Mouse (Mus musculus): ENCODE data around the gene Kcnq4. TPM values are rescaled to one million over a fixed set of nuclear protein-coding genes. Genes with fewer than 3 reads are reported as not detected.

Gene Kcnq4
- polyA plus RNA-seq (2015; fragmentation: Nextera tagmentation; extraction: Ambion mirVana) = 2.6 and 2.9 TPM in 2 replicates

DNA sequence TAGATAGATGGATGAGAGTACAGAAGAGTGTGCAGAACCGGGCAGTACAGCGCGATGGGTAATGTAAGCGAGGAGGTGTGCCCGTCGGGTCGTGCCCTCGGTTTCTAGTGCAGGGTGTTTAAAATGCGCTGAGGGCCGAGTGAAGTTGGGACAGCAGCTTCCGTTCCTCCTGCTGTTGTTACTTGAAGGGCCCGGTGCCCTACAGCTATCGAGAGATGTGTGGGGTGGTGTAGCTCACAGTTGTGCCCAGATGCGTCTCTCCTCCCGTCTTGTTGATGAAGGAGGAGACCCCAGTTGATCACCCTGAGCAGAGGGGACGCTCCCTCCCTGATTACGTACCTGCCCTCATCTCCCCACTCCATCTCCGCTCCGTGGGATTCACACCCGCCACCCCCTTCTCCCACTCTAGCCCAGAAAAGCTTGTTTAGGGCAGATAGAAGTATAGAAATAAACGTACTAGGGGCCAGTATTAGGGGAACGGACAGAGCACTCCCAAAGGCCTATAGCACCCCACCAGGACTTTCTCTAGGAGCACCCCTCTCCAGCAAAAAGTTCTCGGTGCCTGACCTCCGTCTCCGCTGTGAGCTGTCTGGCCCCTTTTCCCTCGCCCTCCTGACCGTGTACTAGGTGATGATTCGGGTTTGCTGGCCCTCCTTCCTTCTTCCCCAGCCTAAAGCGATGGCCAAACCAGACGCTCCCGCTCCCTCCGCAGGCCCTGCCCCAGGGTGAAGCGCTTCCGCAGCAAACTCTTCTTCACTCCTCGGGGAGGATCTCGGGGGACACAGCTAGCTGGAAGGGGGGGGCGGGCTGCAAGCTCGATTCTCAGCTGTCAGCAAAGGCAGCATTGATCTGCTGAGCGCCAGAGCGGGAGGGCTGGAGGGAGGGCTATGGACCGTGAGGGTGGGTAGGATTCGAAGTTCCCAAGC is at the start of gene Kcnq4:
Kcnq4 (minus strand) TSS at position 672 of the 926 bp plus-strand sequence.
- Histone ChIP-seq H3K9ac (peak within 1 kb of the TSS; percentile 19; the same call in 1 of the 2 replicates), H3K4me2 (peak within 1 kb of the TSS; percentile 100), H3K27me3 (replicated peaks) (peaks cover 56% of the 10 kb centered on the region), H3K4me1 (peaks cover 23% of the 10 kb centered on the region), H3K36me3 (no peaks in the 10 kb centered on the region), H3K9me3 (no peaks in the 10 kb centered on the region), H3K27ac (no peak within 1 kb of the TSS), H3K4me3 (replicated peaks) (peak within 1 kb of the TSS; percentile 65)
- no peak for ATAC-seq (ENCODE audit: insufficient read depth, low FRiP score, low read depth)
- 5% methylated on average over 42 of the region's 42 CpGs for WGBS

DNA sequence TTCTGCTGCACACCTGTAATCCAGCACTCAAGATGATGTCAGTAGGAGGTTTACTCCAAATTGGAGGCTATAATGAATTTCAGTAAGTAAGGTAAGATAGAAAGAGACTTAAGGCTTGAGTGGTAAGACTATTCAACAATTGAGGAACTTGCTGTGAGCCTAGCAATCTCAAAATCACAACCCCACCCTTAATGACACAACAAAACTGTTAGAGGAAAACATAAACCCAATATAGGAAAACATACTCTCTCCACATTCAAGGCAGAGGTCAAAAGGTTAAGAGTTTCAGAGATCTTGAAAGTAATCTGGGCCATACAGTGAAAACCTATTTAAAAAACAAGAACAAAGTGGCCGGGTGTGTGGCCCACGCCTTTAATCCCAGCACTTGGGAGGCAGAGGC is 48.3 kb upstream of the Kcnq4 start:
- Histone ChIP-seq H3K4me1 (peaks cover 10% of the 10 kb centered on the region), H3K27me3 (replicated peaks) (no peaks in the 10 kb centered on the region), H3K4me2 (no peak overlapping the region), H3K4me3 (replicated peaks) (no peak overlapping the region), H3K9ac (no peak overlapping the region), H3K36me3 (no peaks in the 10 kb centered on the region), H3K27ac (no peak overlapping the region), H3K9me3 (no peaks in the 10 kb centered on the region)
- WGBS = 83% methylated on average over 2 of the region's 2 CpGs
- ATAC-seq (ENCODE audit: insufficient read depth, low FRiP score, low read depth) = no peak

DNA sequence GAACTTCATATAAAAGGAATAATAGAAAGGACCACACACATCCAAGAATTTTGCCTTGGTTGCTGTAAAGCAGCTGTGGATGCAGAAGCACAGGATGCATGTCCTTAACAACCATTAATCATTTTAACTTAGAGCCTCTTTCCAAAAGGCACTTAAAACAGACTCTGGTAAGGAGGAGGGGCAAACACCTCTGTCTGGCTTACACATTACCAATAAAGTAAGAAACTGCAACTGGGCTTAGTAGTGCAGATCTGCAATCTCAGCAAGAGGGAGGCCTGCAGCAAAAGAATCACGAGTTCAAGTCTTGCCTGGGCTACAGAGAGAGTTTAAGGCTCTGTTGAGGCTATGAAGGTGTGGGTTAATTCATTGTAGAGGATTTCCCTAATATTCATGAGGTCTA is 47.2 kb upstream of the Kcnq4 start:
- Histone ChIP-seq H3K9me3 (no peaks in the 10 kb centered on the region), H3K36me3 (no peaks in the 10 kb centered on the region), H3K4me2 (no peak overlapping the region), H3K27me3 (replicated peaks) (no peaks in the 10 kb centered on the region), H3K27ac (no peak overlapping the region), H3K4me3 (replicated peaks) (no peak overlapping the region), H3K9ac (no peak overlapping the region), H3K4me1 (peaks cover 4% of the 10 kb centered on the region; the same call in 1 of the 2 replicates)
- WGBS = 72% methylated on average over 1 of the region's 1 CpGs
- no peak for ATAC-seq (ENCODE audit: insufficient read depth, low FRiP score, low read depth)

DNA sequence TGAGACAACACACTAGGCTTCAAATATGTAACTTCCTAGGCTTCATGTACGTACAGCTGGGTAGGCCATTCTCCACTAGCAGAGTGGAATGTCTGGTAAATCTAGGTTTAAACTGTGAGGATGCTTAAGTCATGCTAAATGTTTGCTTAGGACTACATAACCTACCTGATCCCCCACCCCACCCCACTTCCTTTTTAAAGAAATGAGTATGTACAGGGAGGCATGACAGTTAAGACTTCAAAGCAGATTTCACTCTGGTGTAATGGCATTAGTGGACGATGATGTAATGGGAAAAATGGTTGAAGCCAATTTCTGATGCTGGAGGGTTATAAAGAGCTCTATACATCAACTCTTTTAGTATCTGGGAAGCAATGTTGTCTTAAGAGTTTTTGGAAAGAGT is 44.5 kb upstream of the Kcnq4 start:
- Histone ChIP-seq H3K36me3 (no peaks in the 10 kb centered on the region), H3K27me3 (replicated peaks) (no peaks in the 10 kb centered on the region), H3K9me3 (no peaks in the 10 kb centered on the region), H3K27ac (no peak overlapping the region), H3K4me3 (replicated peaks) (no peak overlapping the region), H3K4me2 (no peak overlapping the region), H3K9ac (no peak overlapping the region), H3K4me1 (no peaks in the 10 kb centered on the region)
- ATAC-seq (ENCODE audit: insufficient read depth, low FRiP score, low read depth) = no peak
- WGBS = 65% methylated on average over 2 of the region's 2 CpGs

DNA sequence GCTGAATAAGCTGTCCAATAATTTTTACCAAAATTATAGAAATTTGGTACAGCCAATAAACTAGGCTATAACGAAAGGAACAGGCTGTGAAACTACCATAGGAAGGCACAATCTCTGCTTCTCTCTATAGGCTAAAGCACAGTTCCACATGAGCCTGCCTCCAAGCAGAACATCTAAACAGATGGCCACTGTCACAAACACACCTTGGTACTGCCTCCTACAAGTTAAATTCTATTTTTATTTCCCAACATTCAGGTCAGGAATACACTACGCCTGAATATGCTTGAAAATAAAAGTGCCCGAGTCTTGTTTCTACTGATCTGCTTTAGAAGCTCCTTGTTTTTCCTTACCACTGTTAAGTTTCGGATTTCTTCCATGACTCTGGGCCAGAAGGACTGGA is 41.6 kb upstream of the Kcnq4 start:
- no peak overlapping the region for H3K27ac ChIP-seq
- H3K4me1 ChIP-seq = no peaks in the 10 kb centered on the region
- H3K4me3 ChIP-seq (replicated peaks) = no peak overlapping the region
- no peak for ATAC-seq (ENCODE audit: insufficient read depth, low FRiP score, low read depth)
- no peak overlapping the region for H3K4me2 ChIP-seq
- H3K9ac ChIP-seq = no peak overlapping the region
- peaks cover 5% of the 10 kb centered on the region; the same call in 1 of the 2 replicates for H3K36me3 ChIP-seq
- WGBS = 94% methylated on average over 4 of the region's 4 CpGs
- H3K9me3 ChIP-seq = no peaks in the 10 kb centered on the region
- no peaks in the 10 kb centered on the region for H3K27me3 ChIP-seq (replicated peaks)

DNA sequence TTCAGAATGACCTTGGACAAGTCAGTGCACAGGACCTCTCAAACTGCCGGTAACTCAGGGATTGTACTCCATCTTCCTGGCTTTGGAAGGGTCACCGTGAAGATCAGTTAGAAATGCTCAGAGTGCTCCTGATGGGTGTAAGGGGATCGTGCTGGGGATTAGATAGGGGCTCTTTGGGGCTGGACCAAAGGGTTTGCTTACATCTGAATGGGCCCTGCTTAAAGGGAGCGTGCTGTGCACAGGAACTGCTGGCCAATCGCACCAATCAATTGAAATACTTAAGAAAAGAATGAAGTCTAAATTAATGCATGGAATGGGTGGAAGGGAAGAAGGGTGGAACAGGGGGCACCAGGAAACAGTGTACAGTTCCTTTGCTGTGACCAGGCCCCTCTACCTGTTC is 7.4 kb upstream of the Kcnq4 start:
- H3K9me3 ChIP-seq = no peaks in the 10 kb centered on the region
- H3K4me2 ChIP-seq = no peak overlapping the region
- no peak overlapping the region for H3K4me3 ChIP-seq (replicated peaks)
- H3K9ac ChIP-seq = no peak overlapping the region
- H3K36me3 ChIP-seq = peaks cover 15% of the 10 kb centered on the region
- 60% methylated on average over 5 of the region's 5 CpGs for WGBS
- H3K27me3 ChIP-seq (replicated peaks) = peaks cover 6% of the 10 kb centered on the region
- no peak for ATAC-seq (ENCODE audit: insufficient read depth, low FRiP score, low read depth)
- no peak overlapping the region for H3K27ac ChIP-seq
- no peaks in the 10 kb centered on the region for H3K4me1 ChIP-seq

DNA sequence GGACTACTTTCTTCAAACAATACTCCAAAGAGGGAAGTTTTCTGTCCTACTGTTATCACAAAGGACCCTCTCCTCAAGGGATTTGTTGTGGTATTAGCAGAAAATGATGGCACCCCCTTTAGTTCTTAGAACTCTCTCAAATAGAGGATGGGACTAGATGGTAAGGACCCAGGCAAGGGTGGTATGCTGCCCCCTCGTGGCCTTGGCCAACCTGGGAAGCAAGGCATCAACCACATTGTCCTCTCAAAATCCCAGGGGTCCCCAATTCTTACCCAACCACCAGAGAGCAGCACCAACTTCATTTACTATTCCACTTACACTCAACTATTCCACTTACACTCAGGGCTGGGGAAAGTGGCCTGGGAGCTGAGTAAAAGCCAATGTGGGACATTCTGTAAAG is 6.9 kb upstream of the Kcnq4 start:
- no peak overlapping the region for H3K27ac ChIP-seq
- no peaks in the 10 kb centered on the region for H3K9me3 ChIP-seq
- no peak overlapping the region for H3K4me2 ChIP-seq
- H3K9ac ChIP-seq = no peak overlapping the region
- 0% methylated on average over 1 of the region's 1 CpGs for WGBS
- H3K4me3 ChIP-seq (replicated peaks) = no peak overlapping the region
- H3K36me3 ChIP-seq = peaks cover 14% of the 10 kb centered on the region; the same call in 1 of the 2 replicates
- no peaks in the 10 kb centered on the region for H3K4me1 ChIP-seq
- peaks cover 8% of the 10 kb centered on the region for H3K27me3 ChIP-seq (replicated peaks)
- ATAC-seq (ENCODE audit: insufficient read depth, low FRiP score, low read depth) = no peak

DNA sequence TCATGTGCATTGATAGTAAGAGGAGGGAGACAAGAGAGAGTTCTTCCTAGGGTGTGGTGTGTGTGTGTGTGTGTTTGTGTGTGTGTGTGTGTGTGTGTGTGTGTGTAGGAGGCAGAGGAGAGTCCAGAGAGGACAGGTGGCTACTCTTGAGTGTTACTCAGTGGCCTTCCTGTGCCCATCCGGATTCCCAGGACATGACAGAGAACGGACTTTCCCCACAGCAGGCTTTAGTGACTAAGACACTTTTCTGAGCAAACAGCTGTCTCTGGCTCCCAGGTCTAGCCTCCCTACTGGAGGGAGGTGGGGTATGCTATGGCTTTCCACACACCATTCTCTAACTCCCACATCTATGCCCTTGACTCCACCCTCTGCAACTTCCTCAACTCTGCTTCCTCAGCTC is 1.2 kb upstream of the Kcnq4 start:
- Histone ChIP-seq H3K4me3 (replicated peaks) (no peak overlapping the region), H3K27ac (no peak overlapping the region), H3K27me3 (replicated peaks) (peaks cover 56% of the 10 kb centered on the region), H3K9ac (no peak overlapping the region), H3K36me3 (no peaks in the 10 kb centered on the region), H3K9me3 (no peaks in the 10 kb centered on the region), H3K4me2 (no peak overlapping the region), H3K4me1 (peaks cover 23% of the 10 kb centered on the region)
- ATAC-seq (ENCODE audit: insufficient read depth, low FRiP score, low read depth) = no peak
- WGBS = 56% methylated on average over 2 of the region's 2 CpGs

DNA sequence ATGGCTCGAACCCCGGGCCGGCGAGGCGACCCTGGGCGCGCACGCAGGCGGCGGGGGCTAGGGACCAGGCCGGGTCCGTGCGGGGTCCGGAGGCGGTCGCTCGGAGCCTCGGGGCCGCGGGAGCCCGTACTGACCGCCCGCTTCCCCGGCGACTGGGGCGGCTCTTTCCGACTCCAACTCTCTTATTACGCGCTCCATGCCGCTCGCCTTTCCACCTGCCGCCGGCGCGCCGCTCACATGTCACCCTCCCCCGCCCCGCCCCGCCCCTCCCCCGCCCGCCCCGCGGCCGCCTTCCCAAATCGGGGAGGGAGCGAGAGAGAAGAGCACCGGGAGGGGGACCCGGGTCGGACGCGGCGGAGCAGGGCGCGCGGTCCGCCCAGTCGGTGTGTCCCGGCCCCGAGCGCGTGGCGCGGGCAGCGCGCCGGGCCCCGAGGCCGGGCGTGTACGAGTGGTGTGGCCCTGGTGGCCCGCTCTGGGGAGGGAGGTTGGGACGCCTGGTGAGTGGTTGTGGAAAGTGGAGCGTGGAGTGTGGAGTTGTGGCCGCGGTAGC is 1.1 kb downstream of the Kcnq4 start:
- H3K4me1 ChIP-seq = peaks cover 23% of the 10 kb centered on the region
- H3K9me3 ChIP-seq = no peaks in the 10 kb centered on the region
- H3K9ac ChIP-seq = peak overlapping the region; percentile 46; the same call in 1 of the 2 replicates
- no peak overlapping the region for H3K27ac ChIP-seq
- H3K27me3 ChIP-seq (replicated peaks) = peaks cover 56% of the 10 kb centered on the region
- peak; percentile 42 for ATAC-seq (ENCODE audit: insufficient read depth, low FRiP score, low read depth)
- peak overlapping the region; percentile 100 for H3K4me2 ChIP-seq
- peak overlapping the region; percentile 65 for H3K4me3 ChIP-seq (replicated peaks)
- no peaks in the 10 kb centered on the region for H3K36me3 ChIP-seq
- WGBS = under 1% methylated on average over 69 of the region's 75 CpGs

DNA sequence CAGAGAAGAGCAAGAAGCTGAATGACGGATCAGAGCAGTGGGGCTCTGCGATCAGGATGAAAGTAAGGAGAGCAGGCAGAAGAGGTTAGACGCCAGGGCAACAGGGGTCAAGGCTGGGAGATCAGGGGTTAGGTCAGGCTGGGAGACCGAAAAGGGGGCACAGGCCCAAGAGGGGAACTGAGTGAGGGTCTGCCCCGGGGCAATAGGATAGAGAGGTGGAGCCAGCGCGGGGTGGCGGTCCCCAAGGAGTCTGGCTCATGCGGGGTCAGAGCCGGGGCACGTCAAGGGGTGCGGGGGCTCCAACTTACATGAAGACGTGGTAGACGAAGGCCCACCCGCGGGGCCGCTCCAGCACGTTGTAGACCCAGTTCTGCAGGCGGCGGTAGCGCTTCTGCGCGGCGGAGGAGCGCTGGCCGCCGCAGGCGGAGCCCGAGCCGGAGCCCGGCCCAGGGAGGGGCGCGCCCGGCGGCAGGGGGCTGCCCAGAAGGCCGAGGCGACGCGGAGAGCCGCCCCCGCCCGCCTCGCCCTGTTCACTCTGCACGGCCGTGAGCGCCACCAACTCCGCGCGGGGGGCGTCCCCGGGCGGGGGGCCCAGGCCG is 1.8 kb downstream of the Kcnq4 start:
- peaks cover 23% of the 10 kb centered on the region for H3K4me1 ChIP-seq
- peak overlapping the region; percentile 100 for H3K4me2 ChIP-seq
- H3K9me3 ChIP-seq = no peaks in the 10 kb centered on the region
- H3K27me3 ChIP-seq (replicated peaks) = peaks cover 56% of the 10 kb centered on the region
- no peaks in the 10 kb centered on the region for H3K36me3 ChIP-seq
- 5% methylated on average over 48 of the region's 53 CpGs for WGBS
- peak; percentile 31; the same call in 1 of the 2 replicates for ATAC-seq (ENCODE audit: insufficient read depth, low FRiP score, low read depth)
- H3K9ac ChIP-seq = peak overlapping the region; percentile 46; the same call in 1 of the 2 replicates
- H3K4me3 ChIP-seq (replicated peaks) = peak overlapping the region; percentile 65
- no peak overlapping the region; the same call in 1 of the 2 replicates for H3K27ac ChIP-seq

DNA sequence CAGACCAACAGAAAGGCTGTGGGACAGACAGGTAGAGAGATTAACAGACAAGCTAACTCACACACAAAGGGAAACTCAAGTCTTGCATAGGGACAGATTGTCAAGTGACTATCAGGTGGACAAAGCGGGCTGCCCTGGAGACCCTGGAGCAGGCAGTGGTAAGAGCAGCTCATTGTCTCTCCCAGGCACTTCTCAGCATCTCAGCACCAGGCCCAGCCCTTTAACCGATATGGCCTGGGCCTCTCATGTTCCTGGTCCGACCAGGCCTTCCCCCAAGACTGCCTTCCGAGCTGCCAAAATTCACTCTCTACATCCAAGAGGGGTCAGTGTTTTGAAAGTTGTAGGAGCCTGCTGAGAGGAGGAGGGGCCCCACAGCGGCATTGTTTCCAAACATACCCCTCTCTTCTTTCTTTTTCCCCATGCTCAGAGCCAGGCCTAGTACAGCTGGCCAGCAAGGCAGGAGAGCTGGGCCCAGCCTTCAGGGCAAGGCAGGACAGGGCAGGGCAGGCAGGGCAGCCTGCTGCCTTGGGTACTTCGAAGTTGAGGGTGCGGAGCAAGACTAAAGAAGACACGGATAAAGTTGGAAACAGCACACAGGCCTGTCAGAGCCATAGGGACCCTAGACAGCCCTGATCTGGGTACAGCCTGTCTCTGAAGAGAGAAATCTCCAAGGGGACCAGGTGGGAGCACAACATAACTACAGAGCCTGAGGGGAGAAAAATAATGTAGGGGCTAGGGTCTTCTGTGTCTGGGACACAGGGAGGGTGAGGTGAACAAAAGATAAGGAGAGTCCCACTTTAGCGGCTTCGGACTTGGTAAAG is 2.5 kb downstream of the Kcnq4 start:
- H3K4me3 ChIP-seq (replicated peaks) = peak overlapping the region; percentile 65
- WGBS = 49% methylated on average over 10 of the region's 10 CpGs
- no peak overlapping the region for H3K27ac ChIP-seq

More for the DNA sequence above, 2.5 kb downstream of the Kcnq4 start:
- Histone ChIP-seq H3K9me3 (no peaks in the 10 kb centered on the region), H3K36me3 (no peaks in the 10 kb centered on the region), H3K9ac (no peak overlapping the region), H3K4me1 (peaks cover 23% of the 10 kb centered on the region), H3K4me2 (peak overlapping the region; percentile 100; the same call in 1 of the 2 replicates), H3K27me3 (replicated peaks) (peaks cover 51% of the 10 kb centered on the region)
- ATAC-seq (ENCODE audit: insufficient read depth, low FRiP score, low read depth) = no peak
